Mouse (Mus musculus): ENCODE data around the gene Dlx4.

Gene Dlx4

DNA sequence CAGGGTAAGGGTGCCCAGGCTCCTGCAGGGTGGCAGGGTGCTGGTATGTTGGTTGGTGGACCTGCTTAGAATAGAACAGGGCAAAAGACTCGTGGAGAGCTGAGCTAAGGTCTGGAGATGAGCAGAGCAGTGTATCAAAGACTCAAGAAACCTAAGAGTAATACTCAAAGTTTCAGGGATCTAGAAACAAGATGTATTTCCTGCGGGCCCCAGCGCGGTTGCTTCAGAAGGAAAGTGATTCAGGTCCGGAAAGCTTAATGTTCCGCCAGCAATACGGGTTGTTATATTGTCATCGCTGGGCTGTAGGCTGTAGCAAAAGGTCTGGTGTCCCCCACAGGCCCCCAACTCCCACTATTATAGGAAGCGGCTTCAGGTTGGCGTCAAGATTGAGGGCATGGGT, 3.8 kb downstream of the Dlx4 start:
- DNase-seq = no peak

DNA sequence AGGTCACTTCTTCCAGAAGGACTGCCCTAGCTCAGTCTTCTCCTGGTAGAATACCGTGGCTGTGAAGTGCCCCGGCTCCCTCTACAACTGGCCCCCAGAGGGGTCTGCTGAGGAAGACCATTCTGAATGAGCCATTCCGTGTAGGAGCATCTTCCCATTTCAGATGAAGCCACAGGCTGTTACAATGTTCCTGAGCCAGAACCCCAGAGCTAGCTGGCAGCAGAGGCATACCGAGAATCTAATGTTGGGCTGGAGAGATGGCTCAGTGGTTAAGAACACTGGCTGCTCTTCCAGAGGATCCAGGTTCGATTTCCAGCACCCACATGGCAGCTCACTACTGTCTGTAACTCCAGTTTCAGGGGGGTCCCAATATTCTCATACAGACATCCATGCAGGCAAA, 6.2 kb downstream of the Dlx4 start:
- DNase-seq = no peak

DNA sequence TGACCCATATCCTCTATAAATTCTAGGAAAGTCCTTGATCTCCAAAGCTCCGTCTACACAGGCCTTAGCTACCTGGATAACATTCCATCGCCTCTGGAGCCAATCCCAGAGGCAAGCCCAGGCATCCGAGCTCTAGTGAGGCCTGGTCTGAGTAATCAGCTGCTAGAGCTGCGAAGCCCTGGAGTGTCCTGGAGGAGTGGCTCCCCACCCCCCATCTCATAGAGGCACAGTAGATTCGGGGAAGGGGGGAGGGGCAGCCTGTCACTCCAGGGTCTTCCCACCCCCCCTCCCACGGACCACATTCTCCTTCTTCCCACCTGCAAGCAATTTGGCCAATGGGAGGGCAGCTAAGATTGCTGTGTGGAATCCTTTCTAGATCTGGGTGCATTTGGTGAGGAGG, 8.8 kb downstream of the Dlx4 start:
- no peak for DNase-seq

DNA sequence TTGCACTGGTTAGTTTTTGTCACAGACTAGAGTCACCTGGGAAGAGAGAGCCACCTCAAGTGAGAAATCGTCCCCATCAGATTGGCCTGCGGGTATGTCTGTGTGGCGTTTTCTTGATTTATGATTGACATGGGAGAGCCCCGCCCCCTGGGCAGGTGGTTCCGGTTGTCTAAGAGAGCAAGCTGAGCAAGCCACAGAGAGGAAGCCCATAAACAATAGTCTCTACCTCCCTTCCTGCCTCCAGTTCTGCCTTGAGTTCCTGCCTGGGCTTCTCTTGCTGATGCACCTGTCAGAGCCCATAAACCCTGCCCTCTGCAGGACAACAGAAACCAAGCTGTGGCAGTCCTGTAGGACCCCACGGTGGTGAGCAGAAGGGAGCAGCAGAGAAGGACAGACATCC, 12.7 kb downstream of the Dlx4 start:
- DNase-seq = no peak

DNA sequence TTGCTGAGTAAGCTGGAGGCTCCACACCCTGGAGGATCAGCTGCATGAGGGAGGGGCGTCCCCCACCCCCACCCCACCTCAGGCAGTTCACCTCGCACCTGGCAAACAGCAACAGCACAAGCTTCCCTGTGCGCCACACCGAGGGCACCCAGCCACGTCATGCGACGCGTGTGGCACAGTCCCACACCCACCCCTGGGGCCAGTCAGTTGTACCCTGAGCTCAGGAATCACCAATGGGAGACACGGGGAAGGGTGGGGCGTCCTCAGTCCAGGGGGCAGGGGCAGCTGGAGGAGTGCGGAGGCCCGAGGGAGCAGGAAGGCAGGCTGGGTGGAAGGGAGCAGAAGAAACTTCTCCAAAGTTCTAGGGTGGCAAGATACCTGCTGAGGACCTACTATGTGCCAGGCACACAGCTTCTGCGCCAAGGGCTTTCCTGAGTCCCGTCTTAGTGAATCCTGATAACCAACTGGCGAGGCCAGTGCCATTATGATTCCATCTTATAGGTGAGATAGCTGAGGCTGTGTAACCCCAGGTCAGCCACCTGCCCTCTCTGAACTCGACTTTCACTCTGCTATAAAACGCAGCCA, 15.3 kb downstream of the Dlx4 start:
- no peak for DNase-seq

DNA sequence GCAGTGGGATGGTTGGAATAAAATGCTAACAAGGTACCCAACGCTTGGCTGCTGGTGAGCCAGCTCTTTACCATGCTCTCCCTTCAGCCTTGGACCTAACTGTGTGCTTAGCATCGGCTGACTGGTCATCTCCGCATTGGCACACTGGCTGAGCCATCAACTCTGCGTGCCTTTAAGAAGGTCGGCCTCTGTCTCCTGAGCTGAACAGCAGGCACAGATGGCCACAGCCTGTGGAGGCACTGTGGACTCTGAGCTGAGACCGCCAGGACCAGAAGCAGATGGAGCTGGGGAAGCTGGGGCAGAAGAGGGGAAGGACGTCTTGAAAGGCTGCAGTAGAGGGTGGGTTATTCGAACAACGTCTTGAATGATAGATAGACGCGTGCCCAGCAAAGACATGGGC, 17.7 kb downstream of the Dlx4 start:
- DNase-seq = no peak

DNA sequence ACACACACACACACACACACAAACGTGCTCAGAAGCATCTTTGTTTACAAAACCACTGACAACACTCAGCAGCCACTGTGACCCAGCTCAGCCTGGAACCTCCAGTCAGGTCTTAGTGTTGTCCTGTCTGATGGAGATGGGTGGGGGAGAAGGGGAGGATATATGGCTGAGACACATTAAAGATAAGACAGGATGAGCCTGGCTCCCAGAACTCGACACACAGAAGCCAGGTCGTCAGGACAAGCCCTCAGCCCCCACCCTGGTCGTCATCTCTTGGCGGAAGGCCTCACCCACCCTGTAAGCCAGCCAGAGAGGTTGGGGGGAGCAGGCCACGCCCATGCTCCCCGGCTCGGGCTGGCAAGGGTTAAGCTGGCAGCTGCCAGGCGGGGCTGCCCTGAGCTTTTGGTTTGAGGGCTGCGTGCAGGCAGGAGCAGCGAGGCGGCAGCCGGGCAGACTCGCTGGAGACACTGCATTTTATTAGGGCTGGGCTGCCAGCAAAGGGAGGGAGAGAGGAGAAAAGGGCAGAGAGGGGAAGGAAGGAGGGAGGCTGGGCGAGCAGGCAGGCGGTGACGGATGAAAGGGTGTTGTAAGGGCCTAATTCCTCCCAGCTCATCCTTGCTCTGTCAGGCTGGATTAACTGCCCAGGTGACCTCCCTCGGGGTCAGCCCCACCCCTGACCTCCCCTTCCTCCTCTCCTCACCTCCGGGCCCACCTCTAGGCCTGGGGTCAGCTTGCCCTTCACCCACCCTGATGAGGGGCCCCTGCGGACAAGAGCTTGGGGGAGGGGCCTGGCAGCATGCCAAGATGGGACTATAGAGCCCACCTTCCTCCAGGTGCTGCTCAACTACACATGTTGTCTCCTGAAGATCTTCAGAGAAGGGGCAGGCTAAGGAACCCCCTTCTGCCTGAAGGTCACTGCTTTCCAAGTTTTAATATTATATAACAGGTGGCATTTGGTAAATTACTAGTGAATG, 19.5 kb downstream of the Dlx4 start:
- no peak for DNase-seq

DNA sequence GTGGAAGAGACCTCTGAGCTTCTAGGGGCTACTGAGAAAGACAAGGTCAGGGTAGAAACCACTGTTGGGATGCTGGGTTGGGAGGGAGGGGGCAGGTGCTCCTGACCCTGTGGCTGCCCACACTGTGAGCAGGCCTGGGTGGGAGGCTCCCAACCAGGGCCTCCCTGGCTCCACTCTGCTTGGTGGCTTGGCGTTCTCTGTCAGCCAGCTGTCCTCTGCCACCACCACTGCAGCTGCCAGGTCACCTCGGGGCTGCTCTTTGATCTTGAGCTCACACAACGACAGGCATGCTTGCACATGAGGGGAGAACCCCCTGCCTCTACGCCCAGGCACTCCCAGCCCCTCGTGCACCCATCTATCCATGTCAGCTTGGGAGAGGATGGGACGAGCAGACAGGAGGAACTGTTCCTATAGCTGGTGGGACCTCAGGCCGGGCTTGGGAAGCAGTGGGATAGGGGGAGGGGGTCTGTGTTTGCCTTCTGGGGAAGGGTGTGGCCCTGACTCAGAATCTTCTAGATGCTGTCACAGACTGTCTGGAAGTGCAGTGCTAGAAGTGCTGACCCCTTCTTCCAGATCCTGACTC, 20.6 kb downstream of the Dlx4 start:
- DNase-seq = no peak

DNA sequence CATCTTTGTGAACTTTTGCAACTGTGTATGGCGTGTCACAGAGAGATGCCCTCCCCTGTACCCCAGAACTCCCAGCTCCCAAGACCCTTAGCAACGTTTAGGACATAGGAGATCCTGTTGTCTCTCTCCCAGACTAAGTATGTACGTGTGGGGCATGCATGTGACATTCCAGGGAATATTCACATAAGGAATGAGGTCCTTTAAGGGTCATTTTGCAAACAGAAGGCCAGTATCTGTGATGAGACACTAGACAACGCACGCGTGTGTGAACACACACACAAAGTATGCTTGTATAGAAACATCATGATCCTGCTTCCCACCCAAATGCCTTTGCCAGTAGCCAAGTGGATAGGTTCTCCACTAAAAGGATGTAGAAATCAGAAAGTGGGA, 24.0 kb downstream of the Dlx4 start:
- DNase-seq = no peak

DNA sequence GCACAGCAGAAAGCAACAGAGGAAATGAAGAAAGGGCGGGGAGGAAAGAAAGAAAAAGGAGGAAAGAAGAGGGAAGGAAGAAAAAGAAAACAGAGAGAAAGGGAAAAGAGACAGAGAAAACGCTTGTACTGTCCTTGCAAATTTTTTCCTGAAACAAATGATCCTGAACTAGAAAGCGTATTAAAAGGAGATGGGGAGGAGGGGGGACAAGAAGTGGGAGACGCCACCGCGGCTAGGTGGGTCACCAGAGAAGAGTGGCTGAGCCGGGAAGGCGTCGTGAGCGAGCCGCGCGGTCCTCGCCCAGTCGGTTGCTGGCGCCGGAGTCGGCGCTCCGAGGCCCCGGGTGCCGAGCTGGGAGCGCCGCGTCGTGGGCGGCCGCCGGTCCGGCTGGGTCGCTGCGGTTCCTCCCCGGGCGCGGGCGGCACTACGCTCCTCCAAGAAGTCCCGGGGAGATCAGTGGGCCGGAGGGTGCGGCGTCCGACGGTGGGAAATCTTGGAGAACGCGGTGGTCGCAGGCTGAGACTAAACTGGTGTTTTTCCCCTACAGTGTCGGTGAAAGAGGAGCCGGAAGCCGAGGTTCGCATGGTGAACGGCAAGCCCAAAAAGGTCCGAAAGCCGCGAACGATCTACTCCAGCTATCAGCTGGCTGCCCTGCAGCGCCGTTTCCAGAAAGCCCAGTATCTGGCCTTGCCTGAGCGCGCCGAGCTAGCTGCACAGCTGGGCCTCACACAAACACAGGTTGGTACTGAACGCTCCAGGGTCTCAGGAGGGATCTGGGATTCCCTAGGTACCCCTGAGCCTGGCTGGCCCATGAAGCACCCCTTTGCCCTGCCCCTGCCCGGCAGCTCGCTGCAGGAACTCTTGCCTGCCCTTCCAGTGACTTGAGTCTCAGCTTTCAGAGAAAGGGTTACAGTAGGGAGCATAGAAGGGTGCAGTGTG, 24.6 kb downstream of the Dlx4 start:
- no peak for DNase-seq

DNA sequence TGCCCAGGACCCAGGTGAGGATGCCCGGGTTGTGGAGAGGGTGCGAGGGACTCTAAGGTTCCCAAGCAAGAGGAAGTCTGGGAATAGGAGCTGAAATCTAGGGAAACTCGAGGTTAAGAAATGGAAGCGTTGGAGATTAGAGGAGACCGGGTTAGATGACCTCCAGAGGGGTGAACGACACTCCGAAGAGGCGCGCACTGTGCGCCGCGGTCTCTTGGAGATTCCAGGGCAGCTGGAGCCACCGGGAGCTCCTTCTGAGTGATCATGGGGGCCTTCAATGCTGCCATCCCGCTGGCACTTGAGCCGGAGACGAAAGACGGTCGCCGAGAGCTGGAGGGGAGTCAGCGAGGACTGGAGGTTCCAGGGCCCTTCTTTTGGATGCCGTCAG, 25.4 kb downstream of the Dlx4 start:
- no peak for DNase-seq

DNA sequence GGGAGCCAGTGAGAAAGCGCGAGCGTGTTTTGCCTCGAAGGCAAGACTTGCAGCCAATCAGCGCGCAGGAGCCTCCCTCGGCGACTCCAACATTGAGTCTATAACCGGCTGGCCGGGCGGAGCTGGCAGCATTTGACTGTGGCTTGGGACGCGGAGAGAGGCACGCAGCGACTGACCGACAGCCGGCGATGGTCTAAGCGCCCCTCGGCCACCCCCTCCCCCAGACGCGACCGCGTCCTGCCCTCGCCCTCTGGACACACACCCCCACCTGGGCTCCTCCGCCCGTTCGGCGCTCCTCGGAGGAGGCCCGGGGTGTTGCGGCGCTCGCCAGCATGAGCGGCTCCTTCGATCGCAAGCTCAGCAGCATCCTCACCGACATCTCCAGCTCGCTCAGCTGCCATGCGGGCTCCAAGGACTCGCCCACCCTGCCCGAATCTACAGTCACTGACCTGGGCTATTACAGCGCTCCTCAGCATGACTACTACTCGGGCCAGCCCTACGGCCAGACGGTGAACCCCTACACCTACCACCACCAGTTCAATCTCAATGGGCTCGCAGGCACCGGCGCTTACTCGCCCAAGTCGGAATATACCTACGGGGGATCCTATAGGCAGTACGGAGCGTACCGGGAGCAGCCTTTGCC, 26.0 kb downstream of the Dlx4 start, which contains the start of gene Dlx3:
Gene Dlx3, plus strand, starts transcription at position 130 of the 643 bp plus-strand sequence.
- DNase-seq = no peak

DNA sequence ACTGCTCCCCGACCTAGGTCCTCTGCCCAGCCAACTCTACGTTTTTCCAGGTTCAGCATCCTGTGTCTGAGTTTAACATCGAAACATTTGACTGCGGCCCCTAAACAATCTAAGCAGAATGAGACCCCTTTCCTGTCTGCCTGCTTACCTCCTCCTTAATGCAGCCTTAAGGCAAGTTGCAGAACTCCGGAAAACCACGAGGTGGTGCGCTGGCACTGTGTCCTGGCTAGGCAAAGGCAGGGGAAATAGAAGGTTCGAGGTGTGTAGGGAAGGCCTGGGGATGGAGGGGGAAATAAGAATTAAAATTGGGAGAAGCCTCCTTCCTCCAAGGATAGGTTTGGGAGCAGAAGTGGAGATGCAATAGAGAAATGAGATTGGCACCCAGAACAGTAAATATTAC, 27.6 kb downstream of the Dlx4 start:
- DNase-seq = peak; percentile 82

DNA sequence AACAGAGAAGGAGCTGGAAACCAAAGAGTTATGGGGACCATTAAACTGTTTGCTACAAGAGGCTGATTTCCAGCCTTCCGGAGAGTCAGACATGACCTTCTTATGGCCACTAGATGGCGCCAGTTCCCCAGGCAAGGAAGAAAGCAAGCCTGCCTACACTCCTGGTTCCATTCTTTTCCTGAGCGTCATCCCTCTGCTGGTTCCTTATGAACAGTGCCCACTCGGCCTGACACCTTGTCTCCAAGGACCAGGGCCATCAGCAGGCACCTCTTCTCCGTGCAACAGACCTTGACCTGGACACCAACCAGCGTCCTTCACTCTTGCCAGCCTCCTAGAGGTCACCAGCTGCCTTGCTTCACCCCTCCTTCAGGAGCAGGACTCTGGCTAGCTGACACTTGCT, 29.0 kb downstream of the Dlx4 start:
- DNase-seq = peak; percentile 82

DNA sequence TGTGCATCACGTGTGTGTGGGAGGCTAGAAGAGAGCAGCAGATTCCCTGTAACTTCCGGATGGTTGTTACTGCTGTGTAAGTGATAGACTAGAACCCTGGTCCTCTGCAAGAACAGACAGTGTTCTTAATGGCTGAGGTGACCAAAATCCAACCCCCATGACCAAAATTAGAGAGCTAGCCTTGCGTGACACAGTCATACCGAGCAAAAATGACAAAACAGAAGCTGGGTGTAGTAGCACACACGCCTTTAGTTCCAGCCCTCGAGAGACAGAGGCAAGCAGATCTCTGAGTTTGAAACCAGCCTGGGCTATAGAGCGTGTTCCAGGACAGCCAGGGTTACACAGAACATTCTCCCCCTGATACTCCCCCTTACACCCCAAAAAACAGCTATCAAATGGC, 36.0 kb downstream of the Dlx4 start:
- DNase-seq = no peak

DNA sequence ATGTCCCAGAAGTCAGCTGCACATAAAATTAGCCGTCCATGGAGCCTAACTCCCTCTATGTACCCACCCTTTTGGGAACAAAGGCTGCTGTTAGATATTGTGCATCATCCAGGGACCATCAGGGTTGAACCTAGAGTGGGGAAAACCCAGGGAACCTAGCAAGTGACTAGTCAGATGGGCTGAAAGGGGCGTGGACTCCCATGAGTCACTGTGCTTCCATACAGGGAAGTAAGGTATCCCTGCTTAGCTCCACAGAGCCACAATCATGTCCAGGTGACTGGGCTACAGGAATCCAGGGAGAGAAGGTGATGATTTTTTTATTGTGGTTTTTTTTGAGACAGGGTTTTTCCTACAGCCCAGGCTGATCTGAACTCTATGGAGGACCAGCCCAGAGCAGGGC, 37.1 kb downstream of the Dlx4 start:
- no peak for DNase-seq

DNA sequence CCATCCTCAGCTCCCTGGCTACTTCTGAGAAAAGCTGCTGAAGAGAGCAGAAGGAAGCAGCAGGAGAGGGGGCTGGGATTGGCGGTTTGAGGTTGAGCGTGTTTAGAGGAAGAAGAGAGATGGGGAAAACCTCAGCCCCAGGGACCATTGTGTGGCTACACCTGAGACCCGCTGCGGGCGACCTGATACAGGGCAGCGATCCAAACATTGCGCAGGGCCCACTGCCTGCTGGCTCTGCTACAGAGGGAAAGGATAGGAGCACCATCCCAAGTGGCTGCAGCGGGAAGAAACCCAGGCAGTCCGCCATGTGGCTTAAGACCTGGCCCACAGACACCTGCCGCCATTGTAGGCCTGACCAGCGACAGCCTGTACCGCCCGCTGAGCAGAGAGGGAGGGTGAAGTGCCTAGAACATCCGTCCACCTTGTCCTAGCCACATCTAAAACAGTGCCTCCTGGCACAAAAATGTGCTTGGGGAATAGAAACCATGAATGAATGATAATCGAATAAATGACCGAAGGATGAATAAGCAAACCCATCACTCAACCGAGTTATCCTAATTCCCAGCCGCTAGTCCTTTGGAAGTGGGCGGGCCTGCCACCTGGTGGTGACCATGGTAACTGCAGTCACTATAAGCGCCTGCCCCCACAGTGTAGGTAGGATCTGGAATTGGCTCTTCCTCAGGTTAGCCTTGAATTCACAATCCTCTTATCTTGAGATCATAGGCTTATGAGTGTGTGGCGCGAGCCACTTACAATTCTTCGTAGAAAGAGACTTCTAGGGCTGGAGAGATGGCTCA, 39.4 kb downstream of the Dlx4 start:
- peak; percentile 89 for DNase-seq

DNA sequence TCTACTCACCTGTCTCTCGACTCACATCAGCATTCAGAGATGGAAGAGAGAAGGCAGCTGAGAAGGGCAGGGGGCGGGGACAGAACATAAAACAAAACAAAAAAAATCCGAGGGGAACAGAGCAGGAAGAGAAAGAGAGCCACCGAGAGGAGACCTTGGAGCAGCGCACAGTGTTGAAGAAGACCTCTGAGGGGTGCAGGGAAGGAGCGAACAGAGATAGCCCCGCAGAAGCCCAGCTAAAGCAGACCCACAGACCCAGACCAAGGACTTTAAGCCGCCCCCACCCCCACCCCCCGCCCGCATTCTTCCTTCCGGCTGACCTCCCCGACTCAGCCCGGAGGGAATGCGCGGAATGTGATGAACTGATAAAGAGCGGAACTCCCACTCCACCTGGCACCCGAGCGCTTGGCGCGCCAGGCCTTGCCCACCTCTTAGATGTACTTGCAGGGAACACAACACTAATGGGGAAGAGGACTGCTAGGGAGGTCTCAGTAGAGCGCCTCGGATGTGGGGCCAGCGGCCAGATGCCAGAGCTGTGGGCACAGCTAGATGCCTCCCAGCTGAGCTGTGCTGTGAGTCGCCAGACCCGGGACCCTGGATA, 40.7 kb downstream of the Dlx4 start:
- DNase-seq = peak; percentile 59

DNA sequence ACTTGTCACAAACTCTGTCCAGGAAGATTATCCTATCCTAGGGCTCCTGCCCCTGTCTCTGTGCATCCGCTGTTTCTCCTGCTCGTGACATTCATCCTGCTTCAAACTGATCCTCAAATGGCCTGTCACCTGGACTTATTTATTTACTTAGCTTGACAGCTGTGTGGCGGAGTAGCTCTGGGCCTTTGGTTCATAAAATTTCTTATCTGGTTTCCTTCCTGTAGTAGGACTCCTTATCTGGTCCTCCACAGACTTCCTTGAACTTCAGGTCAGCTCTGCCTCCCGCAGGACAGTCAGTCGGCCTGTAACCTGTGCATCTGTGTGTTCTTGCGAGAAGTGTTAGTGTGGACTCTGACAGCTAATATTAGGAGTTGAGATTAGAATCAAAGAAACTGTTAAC, 41.8 kb downstream of the Dlx4 start:
- DNase-seq = peak; percentile 77

DNA sequence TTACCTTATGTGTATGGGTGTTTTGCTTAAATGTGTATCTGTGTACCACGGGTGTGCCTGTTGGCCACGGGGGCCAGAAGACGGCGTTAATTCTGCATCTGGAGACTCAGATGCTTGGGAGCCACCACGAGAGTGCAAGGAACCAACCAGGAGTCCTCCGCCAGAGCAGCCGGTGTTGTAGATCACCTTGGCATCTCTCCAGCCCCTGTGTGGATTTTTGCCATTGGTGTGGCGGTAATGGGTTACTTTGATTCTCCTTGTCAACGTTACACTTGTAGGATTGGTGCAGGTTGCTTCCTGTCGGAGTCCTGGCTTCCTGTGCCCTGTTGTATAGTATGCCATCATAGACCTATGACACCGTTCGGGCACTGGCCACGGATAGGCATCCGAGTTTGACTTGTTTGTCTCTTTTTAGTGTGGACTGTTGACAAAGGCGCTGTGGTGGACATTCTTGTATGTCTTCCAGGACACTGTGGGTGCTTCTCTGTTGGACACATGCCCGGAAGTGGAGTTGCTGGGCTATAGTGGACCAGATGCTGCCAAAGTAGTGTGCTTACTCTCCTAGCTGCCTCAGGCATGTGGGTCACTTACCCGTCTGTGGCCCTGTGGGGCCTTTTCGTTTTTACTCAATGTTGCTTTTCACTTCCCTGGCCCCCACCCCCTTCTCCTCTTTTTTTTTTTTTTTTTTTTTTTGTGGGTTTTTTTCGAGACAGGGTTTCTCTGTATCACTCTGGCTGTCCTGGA, 43.7 kb downstream of the Dlx4 start:
- DNase-seq = peak; percentile 65

Measured in lung, postnatal 36 days (tissue).